ENCODE assay signal across 9 mouse cellular contexts in the genomic region with DNA sequence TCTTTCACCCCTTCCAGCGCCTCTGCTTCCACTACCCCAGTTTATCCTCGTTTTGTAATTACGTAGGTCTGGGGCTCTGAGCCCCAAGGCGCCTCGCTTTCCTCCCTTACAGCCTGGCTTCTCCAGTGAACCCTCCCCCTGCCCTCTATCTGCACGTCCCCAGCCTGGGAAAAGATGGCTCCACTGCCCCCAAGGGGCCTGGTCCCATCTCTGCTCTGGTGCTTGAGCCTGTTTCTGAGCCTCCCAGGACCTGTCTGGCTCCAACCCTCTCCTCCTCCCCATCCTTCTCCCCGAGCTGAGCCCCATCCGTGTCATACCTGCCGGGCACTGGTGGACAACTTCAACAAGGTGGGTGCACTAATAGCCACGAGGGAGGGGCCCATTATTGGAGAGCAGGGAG. TPM values are rescaled to one million over a fixed set of nuclear protein-coding genes. Genes with fewer than 3 reads are reported as not detected.
DNase-seq lines count a peak whose midpoint lies in the region; ATAC-seq lines count a peak whose summit lies in the region.
"Had no signal": no experiment of that assay in that cellular context is flagged by ENCODE, and none has a peak within 500 bp of the region (broad histone marks: within the 10 kb centered on the region; RNA-seq: fewer than 3 reads in every experiment).

No protein-coding gene starts in this region.

- peaks cover 41% of the 10 kb centered on the region for H3K4me1 ChIP-seq in kidney, embryonic 15.5 days

- peak overlapping the region; percentile 65 for H3K4me3 ChIP-seq in kidney, embryonic 15.5 days (replicated peaks)

- peak overlapping the region; percentile 62 for H3K9ac ChIP-seq in kidney, embryonic 15.5 days

- no peak for DNase-seq in kidney, adult 8-10 months
- peak; percentile 25 to 34 for DNase-seq in adrenal gland, postnatal 36 days
- DNase-seq in layer of hippocampus, adult 11-12 months (ENCODE audit: low spot score) = no peak
- DNase-seq in spleen, adult 18-20 months = no peak

- peak overlapping the region; percentile 92 for H3K4me2 ChIP-seq in kidney, embryonic 15.5 days

- peaks cover 13% of the 10 kb centered on the region; the same call in 1 of the 2 replicates for H3K36me3 ChIP-seq in kidney, embryonic 15.5 days

- peaks cover 22% of the 10 kb centered on the region for H3K27me3 ChIP-seq in kidney, embryonic 15.5 days

- peak; percentile 47; the same call in 1 of the 2 replicates for ATAC-seq in kidney, embryonic 15.5 days (replicated peaks; ENCODE audit: low FRiP score)
- ATAC-seq in erythroblast, adult 5-6 weeks (replicated peaks; ENCODE audit: low FRiP score, poor library complexity, severe bottlenecking) = 0 out of 2 replicates have a peak, but pooled peaks have one; percentile 8
- ATAC-seq in inflammation-experienced regulatory T-cells, adult 6 months = peak; percentile 3
- ATAC-seq in megakaryocyte progenitor cell, adult 5-6 weeks (replicated peaks; ENCODE audit: poor library complexity) = peak; percentile 22

- H3K9me3 ChIP-seq in kidney, embryonic 15.5 days (replicated peaks) = no peaks in the 10 kb centered on the region

- 7% methylated on average over 10 of the region's 10 CpGs for WGBS in kidney, embryonic 15.5 days

- H3K27ac ChIP-seq in kidney, embryonic 15.5 days = peak overlapping the region; percentile 88

RNA-seq across cellular contexts. Expression of a gene that starts 0.6 kb away (rescaled TPM):
- polyA plus RNA-seq in kidney, embryonic 15.5 days (2015; fragmentation: Nextera tagmentation; extraction: Ambion mirVana) = 35.7 and 37.2 TPM in 2 replicates
- 10 to 100 TPM; 55.9 to 58.0 TPM for total RNA-seq in adrenal gland, postnatal 36 days (2021)
- total RNA-seq in erythroblast, adult 5-6 weeks (2015; ENCODE audit: low replicate concordance) = not detected in 2 replicates
- 2.7 TPM in 1 of 2 replicates, not detected in the other for total RNA-seq in erythroblast, adult 5-6 weeks (2017; ENCODE audit: low replicate concordance)
- polyA plus RNA-seq in inflammation-experienced regulatory T-cells, adult 6 months (2017; shearing (Covaris generic)) = 1 to 10 TPM; 6.1 to 9.2 (median 8.1) TPM
- total RNA-seq in megakaryocyte progenitor cell, adult 5-6 weeks (2015) = 5.9 and 6.1 TPM in 2 replicates
- 4.7 and 6.6 TPM in 2 replicates for total RNA-seq in megakaryocyte progenitor cell, adult 5-6 weeks (2017)

RNA-seq across cellular contexts. Expression of a gene that starts 12.5 kb away (rescaled TPM):
- 18.5 and 19.6 TPM in 2 replicates for polyA plus RNA-seq in kidney, embryonic 15.5 days (2015; fragmentation: Nextera tagmentation; extraction: Ambion mirVana)
- 10 to 100 TPM; 18.1 to 19.5 TPM for total RNA-seq in adrenal gland, postnatal 36 days (2021)
- total RNA-seq in erythroblast, adult 5-6 weeks (2015; ENCODE audit: low replicate concordance) = not detected in 2 replicates
- total RNA-seq in erythroblast, adult 5-6 weeks (2017; ENCODE audit: low replicate concordance) = not detected in 2 replicates
- under 1 TPM in 2 of 3 experiments, not detected in 1; 0.32 to 0.47 TPM for polyA plus RNA-seq in inflammation-experienced regulatory T-cells, adult 6 months (2017; shearing (Covaris generic))
- total RNA-seq in megakaryocyte progenitor cell, adult 5-6 weeks (2015) = not detected in 2 replicates
- total RNA-seq in megakaryocyte progenitor cell, adult 5-6 weeks (2017) = not detected in 2 replicates
- total RNA-seq: neutrophil, adult 5-6 weeks had no signal

RNA-seq across cellular contexts. Expression of a gene that starts 18.0 kb away (rescaled TPM):
- polyA plus RNA-seq in kidney, embryonic 15.5 days (2015; fragmentation: Nextera tagmentation; extraction: Ambion mirVana) = 0.87 and 1.1 TPM in 2 replicates
- under 1 TPM; 0.17 to 0.26 TPM for total RNA-seq in adrenal gland, postnatal 36 days (2021)
- not detected in 2 replicates for total RNA-seq in erythroblast, adult 5-6 weeks (2015; ENCODE audit: low replicate concordance)
- 0.34 TPM in 1 of 2 replicates, not detected in the other for total RNA-seq in erythroblast, adult 5-6 weeks (2017; ENCODE audit: low replicate concordance)
- under 1 TPM in 1 of 3 experiments, not detected in 2; 0.17 TPM for polyA plus RNA-seq in inflammation-experienced regulatory T-cells, adult 6 months (2017; shearing (Covaris generic))
- not detected in 2 replicates for total RNA-seq in megakaryocyte progenitor cell, adult 5-6 weeks (2015)
- not detected in 2 replicates for total RNA-seq in megakaryocyte progenitor cell, adult 5-6 weeks (2017)
- total RNA-seq: neutrophil, adult 5-6 weeks had no signal

RNA-seq across cellular contexts. Expression of a gene that starts 25.4 kb away (rescaled TPM):
- 6.1 and 7.8 TPM in 2 replicates for polyA plus RNA-seq in kidney, embryonic 15.5 days (2015; fragmentation: Nextera tagmentation; extraction: Ambion mirVana)
- total RNA-seq in adrenal gland, postnatal 36 days (2021) = under 1 TPM; 0.50 to 0.76 TPM
- total RNA-seq in erythroblast, adult 5-6 weeks (2015; ENCODE audit: low replicate concordance) = 0.42 TPM in 1 of 2 replicates, not detected in the other
- total RNA-seq in erythroblast, adult 5-6 weeks (2017; ENCODE audit: low replicate concordance) = 0.51 TPM in 1 of 2 replicates, not detected in the other
- polyA plus RNA-seq in inflammation-experienced regulatory T-cells, adult 6 months (2017; shearing (Covaris generic)) = 1 to 10 TPM in 2 of 3 experiments, under 1 TPM in 1; 0.69 to 8.2 (median 1.9) TPM
- total RNA-seq in megakaryocyte progenitor cell, adult 5-6 weeks (2015) = 0.44 and 1.2 TPM in 2 replicates
- total RNA-seq in megakaryocyte progenitor cell, adult 5-6 weeks (2017) = 0.21 and 0.34 TPM in 2 replicates

RNA-seq across cellular contexts. Expression of a gene that starts 41.4 kb away (rescaled TPM):
- 104 and 111 TPM in 2 replicates for polyA plus RNA-seq in kidney, embryonic 15.5 days (2015; fragmentation: Nextera tagmentation; extraction: Ambion mirVana)
- total RNA-seq in adrenal gland, postnatal 36 days (2021) = 10 to 100 TPM; 45.0 to 50.6 TPM
- total RNA-seq in erythroblast, adult 5-6 weeks (2015; ENCODE audit: low replicate concordance) = 8.1 and 14.4 TPM in 2 replicates
- 2.0 and 3.1 TPM in 2 replicates for total RNA-seq in erythroblast, adult 5-6 weeks (2017; ENCODE audit: low replicate concordance)
- 10 to 100 TPM; 50.3 to 60.1 (median 56.3) TPM for polyA plus RNA-seq in inflammation-experienced regulatory T-cells, adult 6 months (2017; shearing (Covaris generic))
- total RNA-seq in megakaryocyte progenitor cell, adult 5-6 weeks (2015) = 76.3 and 85.0 TPM in 2 replicates
- total RNA-seq in megakaryocyte progenitor cell, adult 5-6 weeks (2017) = 21.7 and 28.0 TPM in 2 replicates

Comparison
In these comparisons a context has a peak if more than half of its experiments do, and no peak if none do; other contexts are left out.
1. DNase-seq: peak in adrenal gland, postnatal 36 days (2 of 2); none in kidney, adult 8-10 months (0 of 2), layer of hippocampus, adult 11-12 months (single experiment) and spleen, adult 18-20 months (0 of 2).
2. RNA of a gene that starts 0.6 kb away (total RNA-seq): 55.9 to 58.0 TPM in adrenal gland, postnatal 36 days; 4.7 to 6.6 TPM in megakaryocyte progenitor cell, adult 5-6 weeks and 2.7 TPM in erythroblast, adult 5-6 weeks; every median in the first group is over 4 times any median in the second.
3. RNA of a gene that starts 12.5 kb away (total RNA-seq): 18.1 to 19.5 TPM in adrenal gland, postnatal 36 days; not detected in erythroblast, adult 5-6 weeks and not detected in megakaryocyte progenitor cell, adult 5-6 weeks; every median in the first group is over 10 times any median in the second.
4. Peak in every context shown above with its lines, with median percentiles within 50 percentile points of each other: ATAC-seq.